Mouse (Mus musculus): ENCODE measurements around the gene Ndufv1.

DNA sequence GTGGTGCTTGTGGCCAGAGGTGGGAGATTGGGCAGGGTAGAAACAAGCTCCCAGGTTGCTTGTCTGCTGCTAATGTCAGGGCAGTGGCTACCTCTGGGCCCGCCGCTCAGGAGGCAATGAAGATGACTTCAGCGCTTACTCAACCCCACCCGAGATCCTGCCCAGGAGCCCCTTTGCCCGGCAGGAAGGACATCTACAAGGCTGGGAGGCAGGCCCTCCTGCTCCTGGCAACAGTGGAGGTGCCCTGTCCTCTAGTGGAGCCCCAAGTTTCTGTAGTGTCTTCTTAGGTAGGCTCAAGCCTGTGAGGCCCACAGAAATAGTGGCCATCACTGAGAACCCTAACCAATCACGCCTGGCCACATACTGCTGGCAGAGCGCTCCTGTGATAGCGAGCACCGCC is 7.5 kb downstream of the Ndufv1 start:
- TF ChIP-seq CTCF (IDR thresholded peaks at IDR 0.05; ENCODE audit: control insufficient read depth, insufficient read depth, insufficient replicate concordance, low read depth, low read length) (no peak), POLR2A (IDR thresholded peaks at IDR 0.05; ENCODE audit: control insufficient read depth, low read depth, low read length) (no peak)

Data from testis, adult 2 months (tissue).